Mouse (Mus musculus): Measurements from ENCODE around the gene Slc25a36. TPM values are rescaled to one million over a fixed set of nuclear protein-coding genes. Genes with fewer than 3 reads are reported as not detected.

Slc25a36 gene
- total and polyA plus RNA-seq, 2 experiments, result 0.95 to 8.3 TPM

DNA sequence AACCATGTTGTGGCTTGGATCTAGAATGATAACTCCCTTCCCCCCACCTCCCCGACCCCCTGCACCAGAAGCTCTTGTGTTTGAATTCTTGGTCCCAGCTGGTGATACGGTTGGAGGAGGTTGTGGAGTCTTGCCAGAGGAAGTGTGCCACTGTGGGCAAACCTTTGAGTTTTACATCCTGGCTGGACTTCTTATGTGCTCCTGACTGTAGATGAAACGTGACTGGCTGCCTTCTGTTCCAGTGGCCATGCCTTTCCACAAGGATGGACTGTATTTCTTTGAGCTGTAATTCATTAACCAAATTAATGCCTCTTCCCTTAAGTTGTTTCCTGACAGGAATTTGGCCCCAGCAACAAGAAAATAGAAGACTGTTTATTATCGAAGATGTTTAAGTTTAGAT is 26.2 kb upstream of the Slc25a36 start:
- WGBS, result 84% methylated on average over 4 of the region's 4 CpGs
- H3K4me1 ChIP-seq (ENCODE audit: control insufficient read depth, insufficient read depth, low read length), result no peaks in the 10 kb centered on the region; the same call in 1 of the 2 replicates
- no peak for DNase-seq (ENCODE audit: extremely low read depth, low read depth, low spot score)
- H3K27ac ChIP-seq (replicated peaks; ENCODE audit: insufficient read depth, low read depth, low read length), result no peak overlapping the region
- H3K27me3 ChIP-seq (ENCODE audit: control insufficient read depth, insufficient read depth, low read length), result peaks cover 9% of the 10 kb centered on the region; the same call in 1 of the 2 replicates
- no peak overlapping the region for H3K4me3 ChIP-seq (ENCODE audit: insufficient read depth, low read depth, low read length)
- H3K9ac ChIP-seq (ENCODE audit: low read depth, low read length), result no peak overlapping the region
- H3K79me2 ChIP-seq (ENCODE audit: control insufficient read depth, insufficient read depth, low read length), result no peaks in the 10 kb centered on the region
- TF ChIP-seq CTCF (IDR thresholded peaks at IDR 0.05; ENCODE audit: low read depth, low read length) (no peak), POLR2A (IDR thresholded peaks at IDR 0.05; ENCODE audit: extremely low read depth, insufficient read depth, low read length) (no peak)
- no peaks in the 10 kb centered on the region for H3K36me3 ChIP-seq (ENCODE audit: control insufficient read depth, insufficient read depth, low read length)

GRCm38 (mm10) chr9:97135866-97136265 is 24.9 kb upstream of the Slc25a36 start:
- WGBS, result 74% methylated on average over 4 of the region's 4 CpGs
- peaks cover 10% of the 10 kb centered on the region; the same call in 1 of the 2 replicates for H3K27me3 ChIP-seq (ENCODE audit: control insufficient read depth, insufficient read depth, low read length)
- no peaks in the 10 kb centered on the region; the same call in 1 of the 2 replicates for H3K4me1 ChIP-seq (ENCODE audit: control insufficient read depth, insufficient read depth, low read length)

DNA sequence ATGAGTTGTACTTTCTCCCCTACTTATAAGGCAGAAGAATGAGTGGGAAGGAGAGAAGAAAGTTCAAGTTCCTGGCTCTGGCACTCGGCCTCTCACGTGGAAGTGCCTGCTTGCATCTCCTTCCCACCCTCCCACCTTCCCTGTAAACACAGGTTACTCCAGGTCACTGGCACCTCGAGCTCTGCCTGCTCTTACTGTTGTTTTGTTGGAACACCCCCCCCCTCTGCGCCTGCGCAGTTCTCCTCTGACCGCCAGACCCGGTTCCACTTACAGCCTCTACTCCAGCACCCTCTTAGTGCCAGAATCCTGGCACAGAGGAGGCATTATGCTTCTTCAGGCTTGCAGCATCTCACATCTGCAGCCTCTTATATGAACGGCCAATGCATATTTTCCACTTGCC is 22.2 kb upstream of the Slc25a36 start:
- H3K79me2 ChIP-seq (ENCODE audit: control insufficient read depth, insufficient read depth, low read length), result no peaks in the 10 kb centered on the region
- WGBS, result 54% methylated on average over 8 of the region's 8 CpGs
- TF ChIP-seq POLR2A (IDR thresholded peaks at IDR 0.05; ENCODE audit: extremely low read depth, insufficient read depth, low read length), result no peak
- TF ChIP-seq CTCF (IDR thresholded peaks at IDR 0.05; ENCODE audit: low read depth, low read length), result no peak
- no peak overlapping the region for H3K9ac ChIP-seq (ENCODE audit: low read depth, low read length)
- no peak overlapping the region for H3K27ac ChIP-seq (replicated peaks; ENCODE audit: insufficient read depth, low read depth, low read length)
- H3K27me3 ChIP-seq (ENCODE audit: control insufficient read depth, insufficient read depth, low read length), result peaks cover 15% of the 10 kb centered on the region; the same call in 1 of the 2 replicates
- DNase-seq (ENCODE audit: extremely low read depth, low read depth, low spot score), result no peak
- H3K4me1 ChIP-seq (ENCODE audit: control insufficient read depth, insufficient read depth, low read length), result no peaks in the 10 kb centered on the region
- H3K4me3 ChIP-seq (ENCODE audit: insufficient read depth, low read depth, low read length), result no peak overlapping the region
- H3K36me3 ChIP-seq (ENCODE audit: control insufficient read depth, insufficient read depth, low read length), result no peaks in the 10 kb centered on the region

More at GRCm38 (mm10) chr9:97135866-97136265, 24.9 kb upstream of the Slc25a36 start:
- TF ChIP-seq POLR2A (IDR thresholded peaks at IDR 0.05; ENCODE audit: extremely low read depth, insufficient read depth, low read length) (no peak), CTCF (IDR thresholded peaks at IDR 0.05; ENCODE audit: low read depth, low read length) (no peak)
- Histone ChIP-seq H3K36me3 (ENCODE audit: control insufficient read depth, insufficient read depth, low read length) (no peaks in the 10 kb centered on the region), H3K9ac (ENCODE audit: low read depth, low read length) (no peak overlapping the region), H3K27ac (replicated peaks; ENCODE audit: insufficient read depth, low read depth, low read length) (no peak overlapping the region), H3K79me2 (ENCODE audit: control insufficient read depth, insufficient read depth, low read length) (no peaks in the 10 kb centered on the region), H3K4me3 (ENCODE audit: insufficient read depth, low read depth, low read length) (no peak overlapping the region)
- no peak for DNase-seq (ENCODE audit: extremely low read depth, low read depth, low spot score)

- no peaks in the 10 kb centered on the region for H3K36me3 ChIP-seq (ENCODE audit: control insufficient read depth, insufficient read depth, low read length)
- TF ChIP-seq CTCF (IDR thresholded peaks at IDR 0.05; ENCODE audit: low read depth, low read length) (no peak), POLR2A (IDR thresholded peaks at IDR 0.05; ENCODE audit: extremely low read depth, insufficient read depth, low read length) (no peak)
- no peak for DNase-seq (ENCODE audit: extremely low read depth, low read depth, low spot score)
- H3K9ac ChIP-seq (ENCODE audit: low read depth, low read length), result no peak overlapping the region
- H3K27ac ChIP-seq (replicated peaks; ENCODE audit: insufficient read depth, low read depth, low read length), result no peak overlapping the region
- H3K4me1 ChIP-seq (ENCODE audit: control insufficient read depth, insufficient read depth, low read length), result no peaks in the 10 kb centered on the region
- H3K27me3 ChIP-seq (ENCODE audit: control insufficient read depth, insufficient read depth, low read length), result peaks cover 17% of the 10 kb centered on the region; the same call in 1 of the 2 replicates
- 86% methylated on average over 5 of the region's 5 CpGs for WGBS
- H3K79me2 ChIP-seq (ENCODE audit: control insufficient read depth, insufficient read depth, low read length), result no peaks in the 10 kb centered on the region
- no peak overlapping the region for H3K4me3 ChIP-seq (ENCODE audit: insufficient read depth, low read depth, low read length)
Measured at GRCm38 (mm10) chr9:97130001-97130400, 19.0 kb upstream of the Slc25a36 start.

DNA sequence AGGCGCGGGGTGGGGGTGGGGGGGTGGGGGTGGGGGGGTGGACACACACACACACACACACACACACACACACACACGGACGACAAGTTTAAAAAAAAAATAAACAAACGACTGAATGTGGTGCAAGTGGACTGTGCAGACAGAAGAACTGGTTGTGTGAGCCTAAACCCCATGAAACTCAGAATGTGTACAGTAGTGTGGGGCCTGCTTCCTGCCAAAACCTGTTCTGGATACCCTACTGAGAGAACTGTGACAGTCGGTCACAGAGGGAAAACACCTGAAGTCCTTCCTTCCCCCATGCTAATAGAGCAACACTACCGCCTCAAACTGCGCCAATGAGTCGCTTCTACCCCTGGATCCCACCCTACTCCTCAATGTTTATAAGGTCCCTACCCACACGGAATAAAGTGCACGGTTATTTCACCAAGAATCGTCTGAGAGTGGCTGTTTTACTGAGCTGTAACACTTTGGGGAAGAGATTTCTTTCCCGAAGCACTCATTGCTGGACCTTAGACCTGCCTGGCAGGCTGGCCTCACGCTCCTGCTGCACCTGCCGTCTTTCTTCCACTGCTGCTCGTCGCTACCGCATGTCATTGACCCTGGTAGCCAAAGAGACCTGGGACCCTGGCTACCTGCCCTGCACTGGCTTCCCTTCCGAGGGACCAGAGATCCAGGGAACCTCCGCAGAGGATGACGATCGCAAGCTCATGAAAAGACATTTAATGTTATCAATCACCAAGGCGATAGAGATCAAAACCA is 13.2 kb upstream of the Slc25a36 start:
- TF ChIP-seq POLR2A (IDR thresholded peaks at IDR 0.05; ENCODE audit: extremely low read depth, insufficient read depth, low read length) (no peak), CTCF (IDR thresholded peaks at IDR 0.05; ENCODE audit: low read depth, low read length) (no peak)
- H3K36me3 ChIP-seq (ENCODE audit: control insufficient read depth, insufficient read depth, low read length), result no peaks in the 10 kb centered on the region
- H3K27me3 ChIP-seq (ENCODE audit: control insufficient read depth, insufficient read depth, low read length), result peaks cover 16% of the 10 kb centered on the region; the same call in 1 of the 2 replicates
- H3K9ac ChIP-seq (ENCODE audit: low read depth, low read length), result no peak overlapping the region
- no peaks in the 10 kb centered on the region for H3K4me1 ChIP-seq (ENCODE audit: control insufficient read depth, insufficient read depth, low read length)
- no peaks in the 10 kb centered on the region for H3K79me2 ChIP-seq (ENCODE audit: control insufficient read depth, insufficient read depth, low read length)
- no peak overlapping the region for H3K4me3 ChIP-seq (ENCODE audit: insufficient read depth, low read depth, low read length)
- no peak for DNase-seq (ENCODE audit: extremely low read depth, low read depth, low spot score)
- WGBS, result 30% methylated on average over 23 of the region's 23 CpGs
- H3K27ac ChIP-seq (replicated peaks; ENCODE audit: insufficient read depth, low read depth, low read length), result no peak overlapping the region

GRCm38 (mm10) chr9:97121432-97121831 is 10.5 kb upstream of the Slc25a36 start:
- peaks cover 11% of the 10 kb centered on the region; the same call in 1 of the 2 replicates for H3K27me3 ChIP-seq (ENCODE audit: control insufficient read depth, insufficient read depth, low read length)
- DNase-seq (ENCODE audit: extremely low read depth, low read depth, low spot score), result no peak
- WGBS, result 51% methylated on average over 2 of the region's 2 CpGs
- H3K4me3 ChIP-seq (ENCODE audit: insufficient read depth, low read depth, low read length), result no peak overlapping the region
- no peaks in the 10 kb centered on the region for H3K36me3 ChIP-seq (ENCODE audit: control insufficient read depth, insufficient read depth, low read length)
- H3K79me2 ChIP-seq (ENCODE audit: control insufficient read depth, insufficient read depth, low read length), result no peaks in the 10 kb centered on the region
- no peaks in the 10 kb centered on the region for H3K4me1 ChIP-seq (ENCODE audit: control insufficient read depth, insufficient read depth, low read length)
- TF ChIP-seq POLR2A (IDR thresholded peaks at IDR 0.05; ENCODE audit: extremely low read depth, insufficient read depth, low read length) (no peak), CTCF (IDR thresholded peaks at IDR 0.05; ENCODE audit: low read depth, low read length) (no peak)
- no peak overlapping the region for H3K27ac ChIP-seq (replicated peaks; ENCODE audit: insufficient read depth, low read depth, low read length)
- no peak overlapping the region for H3K9ac ChIP-seq (ENCODE audit: low read depth, low read length)

All from liver, adult 2 months (tissue).